Mouse (Mus musculus) liver, embryonic 14.5 days (tissue): ENCODE measurements at regions not wholly inside any gene's neighbourhood (a gene's known extent, or its start where the extent isn't known, plus 50 kb on each side); places are given as distances from the start of the nearest gene placed in this dataset.

Source experiments
- CTCF ChIP-seq: IDR thresholded peaks from 2 replicates; pipeline ENCODE4 v1.5.1; 2016; ENCODE audit warnings: antibody characterized with exemption, low read depth, control low read depth
- EP300 ChIP-seq: IDR thresholded peaks from 2 replicates; pipeline ENCODE4 v1.6.1; 2016; ENCODE audit warnings: antibody characterized with exemption, low read depth

DNA sequence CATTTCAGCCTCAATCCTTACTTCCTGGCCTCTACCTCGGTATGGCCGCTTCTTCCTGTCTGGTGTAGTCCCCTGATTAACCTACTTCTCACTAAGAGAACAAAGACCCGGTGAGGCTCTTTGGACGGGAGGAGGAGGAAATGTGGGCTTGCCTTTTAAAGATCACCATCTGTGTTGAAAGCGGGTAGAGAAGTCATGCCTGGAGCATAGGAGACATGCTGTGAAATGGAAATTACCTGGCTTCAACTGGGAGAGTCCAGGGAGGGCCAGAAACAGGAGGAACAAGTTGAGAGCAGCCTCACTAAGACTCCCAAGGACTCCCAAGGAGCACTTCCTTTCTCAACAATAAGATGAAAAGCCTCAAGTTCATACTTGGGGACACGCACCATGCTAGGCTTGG lies 59.4 kb upstream of the E2f3 start:
- TF ChIP-seq CTCF (no peak), EP300 (no peak)
